In genomic region chr12:100392466-100392865, GRCm38 (mm10) we compare ENCODE assay signal across 11 mouse cellular contexts.
A peak's percentile ranks its signal among the peaks of the same experiment; 100 is the strongest.
DNase-seq lines count a peak whose midpoint lies in the region; ATAC-seq and TF ChIP-seq lines count a peak whose summit lies in the region.
"Had no signal": no experiment of that assay in that cellular context is flagged by ENCODE, and none has a peak within 500 bp of the region (broad histone marks: within the 10 kb centered on the region; RNA-seq: fewer than 3 reads in every experiment).

No protein-coding gene starts in this region.

- peak; percentile 51 for DNase-seq in forebrain, embryonic 14.5 days (ENCODE audit: low spot score)
- peak; percentile 8 to 41 for DNase-seq in kidney, adult 8-10 months
- peak; percentile 85 for DNase-seq in cerebellum, adult 9-11 months
- DNase-seq in right cerebral cortex, adult 18-20 months = no peak
- DNase-seq: spleen, adult 18-20 months had no signal

- no peak for TF ChIP-seq CTCF in C2C12 (IDR thresholded peaks at IDR 0.05; ENCODE audit: control insufficient read depth, insufficient read depth, insufficient read length)
- TF ChIP-seq CTCF in intestine, postnatal 0 days (IDR thresholded peaks at IDR 0.05; ENCODE audit: low read depth) = no peak

- no peaks in the 10 kb centered on the region for H3K79me2 ChIP-seq in C2C12 (ENCODE audit: control insufficient read depth, insufficient read depth)

- 37% methylated on average over 5 of the region's 5 CpGs for WGBS in forebrain, embryonic 14.5 days
- 60% methylated on average over 5 of the region's 5 CpGs for WGBS in forebrain, embryonic 13.5 days
- WGBS in kidney, embryonic 16.5 days = 93% methylated on average over 5 of the region's 5 CpGs
- 84% methylated on average over 5 of the region's 5 CpGs for WGBS in intestine, postnatal 0 days

- peaks cover 9% of the 10 kb centered on the region for H3K4me1 ChIP-seq in forebrain, embryonic 14.5 days (ENCODE audit: control insufficient read depth, insufficient read depth, low read length)
- H3K4me1 ChIP-seq in forebrain, embryonic 13.5 days = peaks cover 24% of the 10 kb centered on the region
- H3K4me1 ChIP-seq in kidney, embryonic 16.5 days (ENCODE audit: insufficient read depth, low read length) = no peaks in the 10 kb centered on the region
- no peaks in the 10 kb centered on the region for H3K4me1 ChIP-seq in intestine, postnatal 0 days (replicated peaks; ENCODE audit: control insufficient read depth, insufficient read depth, low read length)

- H3K27me3 ChIP-seq in forebrain, embryonic 14.5 days (replicated peaks; ENCODE audit: control insufficient read depth, insufficient read depth, low read length) = no peaks in the 10 kb centered on the region
- H3K27me3 ChIP-seq in forebrain, embryonic 13.5 days = no peaks in the 10 kb centered on the region
- no peaks in the 10 kb centered on the region for H3K27me3 ChIP-seq in kidney, embryonic 16.5 days (ENCODE audit: insufficient read depth, low read length)
- no peaks in the 10 kb centered on the region for H3K27me3 ChIP-seq in C2C12 (ENCODE audit: control insufficient read depth, insufficient read depth, insufficient read length)
- H3K27me3 ChIP-seq in intestine, postnatal 0 days (replicated peaks; ENCODE audit: control insufficient read depth, insufficient read depth, low read length) = no peaks in the 10 kb centered on the region
- H3K27me3 ChIP-seq: limb, embryonic 15.5 days had no signal

- no peak overlapping the region for H3K27ac ChIP-seq in forebrain, embryonic 14.5 days (ENCODE audit: low read depth, low read length)
- no peak overlapping the region for H3K27ac ChIP-seq in forebrain, embryonic 13.5 days
- H3K27ac ChIP-seq in kidney, embryonic 16.5 days (ENCODE audit: low read length) = no peak overlapping the region
- no peak overlapping the region for H3K27ac ChIP-seq in intestine, postnatal 0 days (ENCODE audit: low read depth, low read length)
- H3K27ac ChIP-seq: limb, embryonic 15.5 days had no signal

- H3K4me3 ChIP-seq in forebrain, embryonic 14.5 days (ENCODE audit: low read depth, low read length) = no peak overlapping the region
- no peak overlapping the region for H3K4me3 ChIP-seq in forebrain, embryonic 13.5 days
- H3K4me3 ChIP-seq in kidney, embryonic 16.5 days (ENCODE audit: low read length) = no peak overlapping the region
- no peak overlapping the region for H3K4me3 ChIP-seq in C2C12 (ENCODE audit: insufficient read depth, poor library complexity, severe bottlenecking)
- H3K4me3 ChIP-seq in intestine, postnatal 0 days (ENCODE audit: low read depth, low read length) = no peak overlapping the region
- H3K4me3 ChIP-seq: limb, embryonic 15.5 days had no signal

- H3K4me2 ChIP-seq in forebrain, embryonic 14.5 days (ENCODE audit: low read length) = no peak overlapping the region
- H3K4me2 ChIP-seq in forebrain, embryonic 13.5 days = no peak overlapping the region
- no peak overlapping the region for H3K4me2 ChIP-seq in kidney, embryonic 16.5 days (replicated peaks; ENCODE audit: low read depth, low read length)
- no peak overlapping the region for H3K4me2 ChIP-seq in intestine, postnatal 0 days (replicated peaks; ENCODE audit: low read depth)
- H3K4me2 ChIP-seq: limb, embryonic 15.5 days had no signal

- H3K36me3 ChIP-seq in forebrain, embryonic 14.5 days (ENCODE audit: control insufficient read depth, insufficient read depth, low read length) = peaks cover 16% of the 10 kb centered on the region; the same call in 1 of the 2 replicates
- peaks cover 26% of the 10 kb centered on the region for H3K36me3 ChIP-seq in forebrain, embryonic 13.5 days (ENCODE audit: poor library complexity, severe bottlenecking)
- peaks cover 20% of the 10 kb centered on the region for H3K36me3 ChIP-seq in kidney, embryonic 16.5 days (ENCODE audit: insufficient read depth, low read length)
- H3K36me3 ChIP-seq in C2C12 (ENCODE audit: control insufficient read depth, insufficient read depth) = no peaks in the 10 kb centered on the region
- H3K36me3 ChIP-seq in intestine, postnatal 0 days (ENCODE audit: control insufficient read depth, insufficient read depth) = peaks cover 10% of the 10 kb centered on the region; the same call in 1 of the 2 replicates

- no peaks in the 10 kb centered on the region for H3K9me3 ChIP-seq in forebrain, embryonic 14.5 days (replicated peaks; ENCODE audit: control insufficient read depth, low read length)
- H3K9me3 ChIP-seq in forebrain, embryonic 13.5 days (replicated peaks) = no peaks in the 10 kb centered on the region
- no peaks in the 10 kb centered on the region for H3K9me3 ChIP-seq in kidney, embryonic 16.5 days (ENCODE audit: low read length)
- no peaks in the 10 kb centered on the region for H3K9me3 ChIP-seq in intestine, postnatal 0 days (ENCODE audit: control insufficient read depth)
- H3K9me3 ChIP-seq: limb, embryonic 15.5 days had no signal

- peak; percentile 54; the same call in 1 of the 2 replicates for ATAC-seq in forebrain, embryonic 14.5 days
- no peak for ATAC-seq in forebrain, embryonic 13.5 days
- no peak for ATAC-seq in kidney, embryonic 16.5 days (ENCODE audit: low FRiP score, low TSS enrichment)
- no peak for ATAC-seq in intestine, postnatal 0 days
- ATAC-seq: activated CD4-positive, CD25-positive, alpha-beta regulatory T cell, adult 4 months had no signal

- no peak overlapping the region for H3K9ac ChIP-seq in forebrain, embryonic 14.5 days (ENCODE audit: low read length)
- no peak overlapping the region for H3K9ac ChIP-seq in forebrain, embryonic 13.5 days
- H3K9ac ChIP-seq in kidney, embryonic 16.5 days (replicated peaks; ENCODE audit: low read length) = no peak overlapping the region
- no peak overlapping the region for H3K9ac ChIP-seq in intestine, postnatal 0 days (ENCODE audit: low read depth, low read length)
- H3K9ac ChIP-seq: limb, embryonic 15.5 days had no signal

- H3ac ChIP-seq in C2C12 (ENCODE audit: control insufficient read depth, insufficient read length, low read depth) = no peak overlapping the region

- H3K79me3 ChIP-seq in C2C12 (ENCODE audit: low read depth) = no peaks in the 10 kb centered on the region

TF ChIP-seq in C2C12, 6 proteins besides CTCF, POLR2A, EP300 and RAD21:
- TF ChIP-seq CEBPB (IDR thresholded peaks at IDR 0.05; ENCODE audit: low read depth) (no peak), MYOG (IDR thresholded peaks at IDR 0.05; ENCODE audit: control insufficient read depth, extremely low read depth, insufficient read length) (no peak), MAX (IDR thresholded peaks at IDR 0.05) (no peak), FOSL1 (IDR thresholded peaks at IDR 0.05; ENCODE audit: insufficient read depth, low read length, poor library complexity, severe bottlenecking) (no peak), USF1 (IDR thresholded peaks at IDR 0.05; ENCODE audit: low read depth) (no peak), MYOD1 (IDR thresholded peaks at IDR 0.05; ENCODE audit: control insufficient read depth, insufficient read length, low read depth) (peak; percentile 98)
